Mouse (Mus musculus) CH12.LX (cell line): ENCODE measurements around the gene Fgfr2. TPM values are rescaled to one million over a fixed set of nuclear protein-coding genes. Genes with fewer than 3 reads are reported as not detected.
A peak's percentile ranks its signal among the peaks of the same experiment; 100 is the strongest.

Source experiments
- DNase-seq: peaks from one replicate; pipeline ENCODE4 v3.0.0-alpha.2; 2013; ENCODE audit errors: extremely low read depth
- H3K27ac ChIP-seq: 2 replicates; pipeline ENCODE4 v1.5.1; 2012; ENCODE audit warnings: low read depth, mild to moderate bottlenecking, control low read depth, moderate library complexity; ENCODE audit not compliant: insufficient read depth
- H3K27me3 ChIP-seq: replicated peaks from 2 replicates; pipeline ENCODE3; 2012; ENCODE audit warnings: inconsistent platforms
- H3K36me3 ChIP-seq, 2 experiments: replicated peaks in 1 of 2; 2 replicates each; pipeline versions ENCODE3 to v1.6.1; 2012; ENCODE audit warnings: inconsistent platforms in 1 of 2, low read length in 1 of 2, mild to moderate bottlenecking in 1 of 2, mixed read lengths in 1 of 2, moderate library complexity in 1 of 2; ENCODE audit not compliant: control insufficient read depth in 1 of 2, insufficient read depth in 1 of 2
- H3K4me1 ChIP-seq, 2 experiments: 2 replicates each; pipeline ENCODE4 v1.6.1; 2012; ENCODE audit warnings: inconsistent platforms in 1 of 2, moderate library complexity in 1 of 2; ENCODE audit not compliant: insufficient read depth in 2 of 2, control insufficient read depth in 1 of 2
- H3K4me2 ChIP-seq: 2 replicates; pipeline ENCODE4 v1.6.1; 2012; ENCODE audit warnings: low read depth, mild to moderate bottlenecking, control low read depth; ENCODE audit not compliant: poor library complexity, insufficient read depth, severe bottlenecking
- H3K4me3 ChIP-seq, 3 experiments: fragments of 150-350 bp in 1 of 3; sonication (generic) in 1 of 3; replicated peaks in 1 of 3; 2 replicates each; pipeline versions ENCODE3 to v1.5.1; 2011 to 2012; ENCODE audit warnings: low read depth in 2 of 3, low read length in 2 of 3, mild to moderate bottlenecking in 2 of 3, moderate library complexity in 2 of 3, control low read depth in 1 of 3, improper control_type of control experiment in 1 of 3, inconsistent platforms in 1 of 3, mixed read lengths in 1 of 3; ENCODE audit not compliant: poor library complexity in 1 of 3
- H3K79me2 ChIP-seq: replicated peaks from 2 replicates; pipeline ENCODE4 v1.6.1; 2012; ENCODE audit warnings: mild to moderate bottlenecking, moderate library complexity; ENCODE audit not compliant: control insufficient read depth, poor library complexity, insufficient read depth, severe bottlenecking; ENCODE audit errors: extremely low read depth
- H3K9ac ChIP-seq: 2 replicates; pipeline ENCODE4 v1.6.1; 2012; ENCODE audit warnings: low read depth, mild to moderate bottlenecking, control low read depth, moderate library complexity; ENCODE audit not compliant: insufficient read depth
- H3K9me3 ChIP-seq: replicated peaks from 2 replicates; pipeline ENCODE3; 2012; ENCODE audit warnings: low read length, inconsistent platforms, mixed read lengths
- ELF1 ChIP-seq: IDR thresholded peaks from 2 replicates; pipeline ENCODE4 v1.6.1; 2014; ENCODE audit warnings: low read depth, mild to moderate bottlenecking, inconsistent platforms, low read length, improper control_type of control experiment
- EP300 ChIP-seq: IDR thresholded peaks from 2 replicates; pipeline ENCODE4 v1.6.1; 2011; ENCODE audit warnings: low read length, improper control_type of control experiment
- ETS1 ChIP-seq: conservative IDR thresholded peaks from 2 replicates; pipeline ENCODE4 v1.6.1; 2012; ENCODE audit warnings: low read depth, mild to moderate bottlenecking, inconsistent platforms, low read length, improper control_type of control experiment, moderate library complexity
- GABPA ChIP-seq: IDR thresholded peaks from 2 replicates; pipeline ENCODE4 v1.6.1; 2012; ENCODE audit warnings: low read depth, low read length, improper control_type of control experiment, inconsistent platforms; ENCODE audit not compliant: insufficient replicate concordance
- HCFC1 ChIP-seq: IDR thresholded peaks from 2 replicates; pipeline ENCODE4 v1.6.1; 2012; ENCODE audit warnings: low read depth, mild to moderate bottlenecking, inconsistent platforms, low read length, improper control_type of control experiment
- IRF4 ChIP-seq: IDR thresholded peaks from 2 replicates; pipeline ENCODE4 v1.6.1; 2014; ENCODE audit warnings: low read depth, mild to moderate bottlenecking, inconsistent platforms, low read length, improper control_type of control experiment
- JUN ChIP-seq: IDR thresholded peaks from 2 replicates; pipeline ENCODE4 v1.6.1; 2011; ENCODE audit warnings: low read depth, mild to moderate bottlenecking, low read length, improper control_type of control experiment, moderate library complexity; ENCODE audit not compliant: insufficient read depth
- KAT2A ChIP-seq: IDR thresholded peaks from 2 replicates; pipeline ENCODE4 v1.6.1; 2012; ENCODE audit warnings: low read length, improper control_type of control experiment, inconsistent platforms; ENCODE audit not compliant: insufficient replicate concordance
- MAFK ChIP-seq: IDR thresholded peaks from 2 replicates; pipeline ENCODE4 v1.6.1; 2011; ENCODE audit warnings: low read length, improper control_type of control experiment; ENCODE audit not compliant: insufficient replicate concordance
- MAX ChIP-seq: IDR thresholded peaks from 2 replicates; pipeline ENCODE4 v1.6.1; 2011; ENCODE audit warnings: low read length, improper control_type of control experiment
- MAZ ChIP-seq: IDR thresholded peaks from 2 replicates; pipeline ENCODE4 v1.6.1; 2012; ENCODE audit warnings: low read depth, mild to moderate bottlenecking, inconsistent platforms, low read length, improper control_type of control experiment, moderate library complexity
- MEF2A ChIP-seq: IDR thresholded peaks from 2 replicates; pipeline ENCODE4 v1.6.1; 2014; ENCODE audit warnings: low read depth, mild to moderate bottlenecking, inconsistent platforms, low read length, improper control_type of control experiment, borderline replicate concordance
- MYC ChIP-seq: IDR thresholded peaks from 2 replicates; pipeline ENCODE4 v1.6.1; 2011; ENCODE audit warnings: low read depth, mild to moderate bottlenecking, improper control_type of control experiment, low read length
- NRF1 ChIP-seq: IDR thresholded peaks from 2 replicates; pipeline ENCODE4 v1.6.1; 2014; ENCODE audit warnings: low read depth, mild to moderate bottlenecking, inconsistent platforms, low read length, improper control_type of control experiment, moderate library complexity
- POLR2A ChIP-seq: IDR thresholded peaks from 2 replicates; pipeline ENCODE4 v1.6.1; 2011; ENCODE audit warnings: low read depth, mild to moderate bottlenecking, improper control_type of control experiment, low read length
- POLR2AphosphoS2 ChIP-seq: IDR thresholded peaks from 2 replicates; pipeline ENCODE4 v1.6.1; 2011; ENCODE audit warnings: low read depth, low read length, improper control_type of control experiment
- RCOR1 ChIP-seq: conservative IDR thresholded peaks from 2 replicates; pipeline ENCODE4 v1.6.1; 2012; ENCODE audit warnings: low read depth, mild to moderate bottlenecking, inconsistent platforms, low read length, improper control_type of control experiment
- TCF12 ChIP-seq: IDR thresholded peaks from 2 replicates; pipeline ENCODE4 v1.6.1; 2014; ENCODE audit warnings: low read depth, mild to moderate bottlenecking, inconsistent platforms, low read length, improper control_type of control experiment
- UBTF ChIP-seq: IDR thresholded peaks from 2 replicates; pipeline ENCODE4 v1.6.1; 2012; ENCODE audit warnings: low read depth, mild to moderate bottlenecking, inconsistent platforms, low read length, improper control_type of control experiment, moderate library complexity
- USF1 ChIP-seq: IDR thresholded peaks from 2 replicates; pipeline ENCODE4 v1.6.1; 2014; ENCODE audit warnings: low read depth, mild to moderate bottlenecking, inconsistent platforms, low read length, improper control_type of control experiment
- USF2 ChIP-seq: conservative IDR thresholded peaks from 2 replicates; pipeline ENCODE4 v1.6.1; 2011; ENCODE audit warnings: low read depth, low read length, improper control_type of control experiment
- ZMIZ1 ChIP-seq: IDR thresholded peaks from 2 replicates; pipeline ENCODE4 v1.6.1; 2012; ENCODE audit warnings: low read depth, mild to moderate bottlenecking, inconsistent platforms, low read length, improper control_type of control experiment
- ZNF384 ChIP-seq: IDR thresholded peaks from 2 replicates; pipeline ENCODE4 v1.6.1; 2012; ENCODE audit warnings: low read depth, low read length, improper control_type of control experiment, inconsistent platforms
- dilution Hi-C: fragments of 300-500 bp; cut with MboI; formaldehyde crosslinking; loops from 2 replicates; pipeline ENCODE4 v1.14.3; 2020; ENCODE audit warnings: low sequenced_read_pairs; ENCODE audit not compliant: extremely low pct_unique_long_range_greater_than_20kb, extremely low pct_ligation_motif_present
- in situ Hi-C: fragments of 300-500 bp; cut with MboI; formaldehyde crosslinking; loops from 3 replicates; pipeline ENCODE4 v1.14.3; 2019; ENCODE audit warnings: low sequenced_read_pairs, low pct_ligation_motif_present, low pct_unique_long_range_greater_than_20kb, mixed read lengths
- polyA plus RNA-seq: library from polyadenylated mRNA; unstranded; fragments of >175 nt; gene quantifications from 2 replicates; pipeline ENCODE4 v1.2.1, GENCODE M21; 2012; ENCODE audit warnings: low read depth; ENCODE audit not compliant: insufficient read length
- total RNA-seq, 2 experiments: library from RNA; depleted of rRNA; stranded (reverse); fragments of 300-350 nt in 1 of 2; fragments of >200 nt in 1 of 2; gene quantifications; 2 replicates each; pipeline ENCODE4 v1.2.3; 2012 to 2014

Gene Fgfr2
- total and polyA plus RNA-seq, 3 experiments, result not detected

GRCm38 (mm10) chr7:132368859-132369258 lies 754.3 kb downstream of the Fgfr2 start:
- no peak for DNase-seq
- Histone ChIP-seq H3K36me3 (no peaks in the 10 kb centered on the region), H3K4me1 (peaks cover 0 to 15% of the 10 kb centered on the region in 2 experiments; a peak in 2 of 4 replicates), H3K27ac (no peak overlapping the region), H3K9ac (no peak overlapping the region), H3K9me3 (no peaks in the 10 kb centered on the region), H3K4me2 (no peak overlapping the region), H3K4me3 (no peak overlapping the region), H3K79me2 (no peaks in the 10 kb centered on the region), H3K27me3 (peaks cover 86% of the 10 kb centered on the region)
- dilution Hi-C loops, result no loop called here
- TF ChIP-seq USF1 (no peak), ZMIZ1 (no peak), POLR2A (no peak), MYC (no peak), KAT2A (no peak), UBTF (no peak), MAX (no peak), POLR2AphosphoS2 (no peak)
- in situ Hi-C loops, result no loop called here

GRCm38 (mm10) chr7:132367344-132367743 lies 755.8 kb downstream of the Fgfr2 start:
- no peak for TF ChIP-seq KAT2A
- TF ChIP-seq MAX, result no peak
- TF ChIP-seq MEF2A, result no peak
- TF ChIP-seq ELF1, result no peak
- no peak for TF ChIP-seq UBTF
- TF ChIP-seq ZNF384, result no peak
- TF ChIP-seq GABPA, result no peak
- no peak for TF ChIP-seq IRF4
- dilution Hi-C loops, result no loop called here
- Histone ChIP-seq H3K36me3 (no peaks in the 10 kb centered on the region), H3K9me3 (no peaks in the 10 kb centered on the region), H3K9ac (no peak overlapping the region), H3K4me1 (peaks cover 0 to 15% of the 10 kb centered on the region in 2 experiments; a peak in 2 of 4 replicates), H3K27ac (no peak overlapping the region), H3K4me3 (no peak overlapping the region), H3K27me3 (peaks cover 83% of the 10 kb centered on the region), H3K4me2 (no peak overlapping the region), H3K79me2 (no peaks in the 10 kb centered on the region)
- in situ Hi-C loops, result no loop called here
- DNase-seq, result no peak

- peak; percentile 20 for DNase-seq
- H3K27me3 ChIP-seq, result peaks cover 73% of the 10 kb centered on the region
- no peak overlapping the region for H3K27ac ChIP-seq
- no peaks in the 10 kb centered on the region for H3K9me3 ChIP-seq
- H3K4me2 ChIP-seq, result no peak overlapping the region
- peaks cover 0 to 15% of the 10 kb centered on the region in 2 experiments; a peak in 2 of 4 replicates for H3K4me1 ChIP-seq
- no peaks in the 10 kb centered on the region for H3K79me2 ChIP-seq
- H3K36me3 ChIP-seq, result no peaks in the 10 kb centered on the region
- no peak for TF ChIP-seq NRF1
- TF ChIP-seq KAT2A, result no peak
- no peak for TF ChIP-seq RCOR1
- no peak for TF ChIP-seq MAFK
- TF ChIP-seq IRF4, result no peak
- no peak for TF ChIP-seq UBTF
- no peak for TF ChIP-seq ZNF384
- no peak for TF ChIP-seq ETS1
- no peak for TF ChIP-seq HCFC1
- no peak for TF ChIP-seq TCF12
- TF ChIP-seq EP300, result no peak
- no peak for TF ChIP-seq MAZ
- TF ChIP-seq USF2, result no peak
- no peak for TF ChIP-seq GABPA
- no peak for TF ChIP-seq MYC
- no peak for TF ChIP-seq JUN
- no peak for TF ChIP-seq ELF1
- TF ChIP-seq, all 38 proteins: peak for 0
- in situ Hi-C loops, result no loop called here
- dilution Hi-C loops, result no loop called here
- no peak overlapping the region for H3K4me3 ChIP-seq
- H3K9ac ChIP-seq, result no peak overlapping the region
Observed at GRCm38 (mm10) chr7:132365703-132366384, 757.3 kb downstream of the Fgfr2 start.
